Mouse (Mus musculus) CH12.LX (cell line): ENCODE measurements at regions not wholly inside any gene's neighbourhood (a gene's known extent, or its start where the extent isn't known, plus 50 kb on each side); places are given as distances from the start of the nearest gene placed in this dataset.

Source experiments
- CTCF ChIP-seq, 2 experiments: IDR thresholded peaks in 1 of 2; conservative IDR thresholded peaks in 1 of 2; 2 replicates each; pipeline ENCODE4 v1.5.1; 2011 to 2012; ENCODE audit warnings: low read depth in 2 of 2, low read length in 2 of 2, improper control_type of control experiment in 1 of 2, inconsistent platforms in 1 of 2, mild to moderate bottlenecking in 1 of 2, moderate library complexity in 1 of 2
- JUND ChIP-seq: conservative IDR thresholded peaks from 2 replicates; pipeline ENCODE4 v1.6.1; 2011; ENCODE audit warnings: low read depth, low read length, improper control_type of control experiment
- NELFE ChIP-seq: IDR thresholded peaks from 2 replicates; pipeline ENCODE4 v1.6.1; 2011; ENCODE audit warnings: low read depth, low read length, improper control_type of control experiment
- POLR2A ChIP-seq: IDR thresholded peaks from 2 replicates; pipeline ENCODE4 v1.6.1; 2011; ENCODE audit warnings: low read depth, mild to moderate bottlenecking, improper control_type of control experiment, low read length
- ZKSCAN1 ChIP-seq: IDR thresholded peaks from 2 replicates; pipeline ENCODE4 v1.6.1; 2012; ENCODE audit warnings: low read depth, inconsistent platforms, low read length, improper control_type of control experiment, borderline replicate concordance

DNA sequence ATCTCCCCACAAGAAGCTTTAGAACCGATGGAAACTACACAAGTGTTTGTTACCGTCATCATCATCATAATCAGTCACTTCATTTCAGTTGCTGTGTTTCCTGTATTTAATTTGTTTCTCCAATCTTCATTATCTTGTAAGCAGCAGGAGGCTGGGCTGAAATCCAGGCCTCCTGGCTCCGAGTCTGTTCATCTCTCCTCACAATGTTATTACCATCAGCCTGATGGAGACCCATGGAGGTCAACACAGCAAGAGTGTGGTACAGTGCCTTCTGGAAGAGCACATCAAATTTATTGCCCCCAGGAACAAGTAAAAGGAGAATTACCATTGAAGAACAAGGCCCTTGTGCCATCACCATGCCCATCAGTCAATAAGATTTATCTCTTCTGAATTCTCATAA is 576.3 kb upstream of the Cdh11 start:
- TF ChIP-seq POLR2A (no peak), CTCF (conservative IDR thresholded peaks at IDR 0.05 in 1 of 2, IDR thresholded peaks at IDR 0.05 in 1 of 2; ENCODE audit: low read depth in 2 of 2, low read length in 2 of 2) (no peak), NELFE (no peak), JUND (no peak), ZKSCAN1 (no peak)
